Mouse (Mus musculus) right cerebral cortex, postnatal 36 days (tissue): ENCODE data around the gene Gpr156.

Experiments
- DNase-seq, 2 experiments: peaks; one replicate each; pipeline ENCODE4 v3.0.0; 2022; ENCODE audit warnings: low spot score in 2 of 2, mixed read lengths in 1 of 2

The Gpr156 gene

DNA sequence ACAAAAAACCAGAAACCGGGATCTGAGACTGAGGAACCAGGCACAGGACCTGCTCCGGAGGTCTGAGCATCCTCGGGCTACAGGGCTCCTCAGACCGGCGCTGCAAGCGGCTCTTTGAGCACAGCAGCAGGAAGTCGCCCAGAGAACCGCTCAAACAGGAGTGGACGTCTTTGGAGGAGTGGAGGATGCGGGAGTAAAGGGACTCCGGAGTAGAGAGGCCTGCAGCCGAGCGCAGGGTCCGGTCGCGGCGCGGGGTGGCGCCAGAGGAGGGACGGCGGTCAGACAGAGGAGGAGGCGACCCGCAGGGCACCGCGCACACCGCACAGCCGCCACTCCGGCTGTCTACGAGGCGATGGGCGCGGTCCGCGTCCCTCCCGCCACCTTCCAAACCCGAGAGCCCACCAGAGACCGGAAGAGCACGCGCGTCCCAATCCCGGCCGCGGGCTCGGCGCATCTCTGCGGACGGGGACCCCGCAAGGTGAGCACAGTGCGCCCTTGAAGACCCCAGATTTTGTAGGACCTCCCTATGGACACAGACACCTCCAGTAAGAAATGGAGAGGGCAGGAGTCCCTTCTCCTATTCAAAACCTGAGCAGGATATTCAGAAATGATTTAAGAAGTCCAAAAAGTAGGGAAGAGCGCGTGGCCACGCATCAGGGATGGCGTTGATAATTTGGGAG is at the start of gene Gpr156:
Gene Gpr156 (plus strand): TSS at position 359 of the 680 bp plus-strand sequence.
- DNase-seq: no peak

DNA sequence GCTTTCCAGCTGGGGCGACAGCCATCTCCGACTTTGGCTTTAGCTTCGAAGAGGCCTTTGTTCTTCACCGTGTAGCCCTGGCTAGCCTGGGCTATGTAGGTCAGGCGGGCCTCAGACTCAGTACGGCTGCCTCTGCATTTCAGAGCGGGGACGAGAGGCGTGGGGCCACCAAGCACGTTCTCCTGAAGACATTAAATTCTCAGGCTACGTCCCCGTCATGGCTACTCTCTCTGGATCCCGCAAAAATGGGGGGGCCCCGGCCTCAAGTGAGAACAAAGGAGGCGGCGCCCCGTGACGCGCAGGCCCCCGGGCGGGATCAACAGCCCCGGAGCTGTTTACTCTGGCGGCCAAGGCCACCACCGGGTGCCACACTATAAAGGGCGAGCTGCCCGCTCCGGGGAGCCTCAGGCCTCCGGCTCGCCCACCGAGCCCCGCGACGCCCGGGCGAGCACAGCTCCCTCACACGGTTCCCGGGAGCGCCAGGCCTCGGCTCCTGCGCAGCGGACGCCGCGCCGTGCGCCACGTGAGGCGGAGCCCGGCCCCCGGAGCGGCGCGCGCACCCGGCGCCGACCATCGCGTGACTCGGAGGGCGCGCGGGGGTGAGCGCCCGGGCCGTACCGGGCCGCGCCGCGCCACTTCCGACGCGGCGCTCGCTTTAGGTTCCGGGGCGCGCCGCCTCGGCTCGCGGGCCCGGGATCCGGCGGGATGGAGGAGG is 48.3 kb upstream of the Gpr156 start, which contains the start of gene Lrrc58:
Gene Lrrc58 (plus strand): TSS at position 599 of the 715 bp plus-strand sequence.
- DNase-seq: peak; percentile 75 to 77

- DNase-seq: peak; percentile 24 to 36
Measured at GRCm38 (mm10) chr16:37868506-37869469, 47.5 kb upstream of the Gpr156 start.

- DNase-seq: no peak
Measured at GRCm38 (mm10) chr16:37869470-37870231, 46.6 kb upstream of the Gpr156 start.

GRCm38 (mm10) chr16:37871112-37871715 is 45.1 kb upstream of the Gpr156 start:
- DNase-seq: peak; percentile 57 to 78

DNA sequence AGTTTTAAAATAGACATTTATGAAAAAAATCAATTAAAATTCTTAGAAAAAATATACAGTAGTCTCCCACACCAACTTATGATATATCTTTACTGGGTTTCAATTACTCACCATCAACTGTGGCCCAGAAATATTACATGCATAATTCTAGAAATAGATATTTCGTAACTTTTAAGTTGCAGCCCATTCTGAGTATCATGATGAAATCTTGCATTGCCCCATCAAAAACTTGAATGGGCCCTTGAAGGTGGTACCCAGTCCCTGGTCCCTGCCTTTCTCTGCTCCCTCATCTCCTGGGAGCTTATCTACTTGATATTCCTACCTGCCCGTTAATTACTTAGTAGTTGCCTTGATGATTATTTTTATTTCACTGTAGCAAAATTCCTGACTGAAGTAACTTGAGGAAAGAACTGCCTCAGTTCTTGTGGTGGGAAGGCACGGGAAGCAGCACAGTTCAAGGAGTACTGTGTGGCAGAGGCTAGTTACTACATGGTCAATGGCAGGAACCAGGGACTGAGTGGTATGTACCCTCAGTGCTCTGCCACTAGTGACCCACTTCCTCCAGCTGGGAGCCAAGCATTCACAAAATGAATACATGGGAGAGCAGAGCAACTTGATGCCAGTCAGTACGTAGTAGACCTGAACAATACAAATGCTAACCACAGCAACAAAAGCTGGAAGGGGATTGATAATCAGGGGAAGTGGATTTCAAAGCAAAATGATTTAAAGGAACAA is 41.6 kb upstream of the Gpr156 start:
- no peak for DNase-seq

DNA sequence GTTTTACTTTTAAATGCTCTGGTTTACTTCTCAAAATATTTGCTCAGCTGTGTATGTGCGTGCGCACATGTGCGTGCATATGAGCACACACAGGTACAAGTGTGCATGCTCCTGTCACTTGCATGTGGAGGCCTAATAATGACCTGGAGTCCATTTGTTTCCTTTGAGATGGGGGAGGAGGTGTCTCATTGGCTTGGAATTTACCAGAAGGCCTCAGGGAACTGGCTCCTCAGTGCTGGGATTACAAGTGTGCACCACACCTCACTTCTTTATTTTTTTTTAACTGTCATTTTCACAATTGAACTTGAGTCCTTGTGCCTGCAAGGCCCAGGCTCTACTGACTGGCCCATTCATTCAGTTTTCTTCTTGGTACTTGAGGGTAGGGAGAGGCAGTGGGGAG is 38.9 kb upstream of the Gpr156 start:
- DNase-seq: no peak

DNA sequence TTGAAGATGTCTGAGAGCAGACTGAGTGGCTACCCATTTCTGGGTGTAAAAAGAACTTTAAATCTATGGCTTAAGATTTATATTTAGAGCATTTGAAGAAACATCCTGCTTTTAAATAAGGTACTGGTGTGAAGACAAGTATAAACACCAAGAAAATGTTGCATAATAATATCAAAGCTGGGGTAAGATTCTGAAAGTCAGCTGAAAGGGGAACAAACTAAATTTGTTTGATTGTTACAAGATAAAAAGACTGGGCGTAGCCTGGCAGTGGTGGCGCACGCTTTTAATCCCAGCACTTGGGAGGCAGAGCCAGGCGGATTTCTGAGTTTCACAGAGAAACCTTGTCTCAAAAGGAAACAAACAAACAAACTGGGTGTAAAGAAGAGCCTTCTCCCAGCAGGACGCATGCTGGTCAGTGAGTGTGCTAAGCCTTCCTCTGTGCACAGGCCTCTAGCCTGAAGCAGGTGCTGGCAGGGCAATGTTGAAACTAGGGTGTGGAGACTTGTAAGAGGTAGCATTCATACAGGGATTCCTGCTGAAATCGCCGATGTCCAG is 37.3 kb upstream of the Gpr156 start:
- DNase-seq: no peak

- DNase-seq: no peak
Measured at GRCm38 (mm10) chr16:37879750-37880419, 36.4 kb upstream of the Gpr156 start.

- DNase-seq: no peak
Measured at GRCm38 (mm10) chr16:37881168-37881567, 35.1 kb upstream of the Gpr156 start.

DNA sequence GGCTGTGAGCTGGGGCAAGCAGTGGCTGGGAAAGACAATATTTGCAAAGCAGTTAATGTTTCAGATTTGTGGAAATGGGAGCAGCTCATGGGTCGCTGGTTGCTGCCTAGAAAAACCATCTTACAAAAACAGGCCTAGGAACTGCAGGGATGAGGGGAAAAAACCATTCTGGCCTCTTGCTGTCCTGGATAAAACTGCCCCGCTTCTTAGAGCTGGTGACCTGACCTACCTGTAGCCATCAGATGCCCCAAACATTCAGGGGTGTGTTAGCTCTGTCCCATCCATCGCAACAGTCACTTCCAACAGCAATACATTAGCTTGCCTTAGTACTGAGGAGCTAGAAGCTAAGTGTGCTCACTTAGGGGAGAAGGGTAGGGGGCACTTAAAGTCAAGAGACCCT is 27.3 kb upstream of the Gpr156 start:
- no peak for DNase-seq

DNA sequence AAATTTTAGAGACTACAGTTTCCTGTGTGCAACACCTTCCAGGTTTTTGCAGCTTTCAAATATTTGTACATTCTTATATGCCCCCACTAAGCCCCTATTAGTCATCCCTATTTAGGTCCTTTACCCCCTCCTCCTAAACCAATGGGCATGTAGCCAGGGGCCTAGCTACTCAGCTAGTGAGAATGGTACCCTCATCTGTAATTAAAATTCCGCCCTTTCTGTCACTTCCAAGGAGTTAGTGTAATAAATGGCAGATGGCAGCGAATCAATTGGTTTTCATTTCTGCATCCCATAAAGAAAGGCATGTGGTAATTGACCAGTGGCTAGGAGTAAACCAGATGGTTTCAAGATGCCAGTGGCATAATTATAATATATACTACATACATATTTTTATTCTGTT is 23.6 kb upstream of the Gpr156 start:
- no peak for DNase-seq

DNA sequence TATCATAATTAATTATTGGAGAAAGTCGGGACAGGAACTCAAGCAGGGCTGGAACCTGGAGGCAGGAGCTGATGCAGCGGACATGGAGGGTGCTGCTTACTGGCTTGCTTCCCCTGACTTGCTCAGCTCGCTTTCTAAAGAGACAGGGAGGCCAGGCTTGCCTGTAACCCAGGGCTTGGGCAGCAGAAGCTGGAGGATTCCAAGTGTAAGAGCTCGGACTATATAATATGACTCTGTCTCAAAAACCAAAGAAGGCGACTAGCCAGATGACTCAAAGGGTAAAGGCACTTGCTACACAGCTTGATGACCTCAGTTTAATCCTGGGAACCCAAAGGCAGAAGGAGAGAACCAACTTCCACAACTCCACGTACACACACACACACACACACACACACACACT is 22.9 kb upstream of the Gpr156 start:
- no peak for DNase-seq

DNA sequence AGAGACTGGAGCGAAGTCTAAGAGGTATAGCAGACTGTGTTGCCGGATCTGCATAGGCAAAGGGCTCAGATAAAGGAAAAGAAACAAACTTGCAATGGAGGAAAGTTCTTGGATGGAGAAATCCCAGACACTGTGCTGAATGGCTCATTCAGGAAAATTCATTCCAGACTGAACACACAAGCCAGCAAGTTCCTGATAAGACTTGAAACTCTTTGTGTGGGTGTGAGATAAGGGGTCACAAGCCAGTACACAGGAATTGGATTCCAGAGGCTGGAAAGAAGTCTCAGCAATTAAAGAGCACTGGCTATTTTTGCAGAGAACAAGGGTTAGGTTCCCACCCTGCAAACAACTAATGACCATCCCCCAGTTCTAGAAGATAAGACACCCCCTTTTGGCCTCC is 22.4 kb upstream of the Gpr156 start:
- no peak for DNase-seq

GRCm38 (mm10) chr16:37898790-37899189 is 17.5 kb upstream of the Gpr156 start:
- no peak for DNase-seq

DNA sequence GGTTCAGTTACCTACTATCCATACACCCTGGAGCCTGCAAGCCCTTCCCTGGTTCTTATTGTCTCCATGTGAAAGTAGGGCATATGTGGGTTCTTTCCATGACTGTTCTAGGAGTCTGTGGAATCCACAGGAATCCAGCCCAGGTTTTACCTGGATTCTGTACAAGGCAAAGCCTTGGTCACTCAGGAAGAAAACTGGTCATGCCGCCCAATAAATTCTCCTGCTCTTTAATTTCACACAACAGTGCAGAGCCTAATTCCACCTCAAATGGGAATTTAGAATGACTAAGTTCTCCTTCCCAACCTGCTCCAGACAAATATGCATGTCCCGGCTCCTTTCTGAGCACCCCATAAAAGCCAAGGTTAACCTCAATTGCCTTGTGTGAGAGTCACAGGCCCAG is 16.9 kb upstream of the Gpr156 start:
- DNase-seq: no peak

- DNase-seq: no peak
Measured at GRCm38 (mm10) chr16:37901318-37901717, 15.0 kb upstream of the Gpr156 start.

DNA sequence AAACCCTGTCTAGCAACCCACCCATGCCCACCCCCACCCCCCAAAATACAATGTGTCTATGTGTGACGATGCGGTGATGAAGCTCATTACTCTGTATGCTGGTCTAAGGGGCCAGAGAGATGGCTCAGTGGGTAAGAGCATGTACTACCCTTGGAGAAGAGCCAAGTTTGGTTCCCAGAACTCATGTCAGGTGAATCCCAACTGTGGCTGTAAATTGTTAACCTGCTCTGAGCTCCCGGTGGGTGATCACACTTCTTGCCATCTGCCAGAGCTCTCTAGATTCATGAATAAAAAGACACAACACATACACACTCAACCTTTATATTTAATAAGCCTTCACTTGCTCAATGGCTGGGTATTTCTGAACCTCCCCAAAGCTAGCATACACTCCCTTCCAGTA is 9.8 kb upstream of the Gpr156 start:
- no peak for DNase-seq

DNA sequence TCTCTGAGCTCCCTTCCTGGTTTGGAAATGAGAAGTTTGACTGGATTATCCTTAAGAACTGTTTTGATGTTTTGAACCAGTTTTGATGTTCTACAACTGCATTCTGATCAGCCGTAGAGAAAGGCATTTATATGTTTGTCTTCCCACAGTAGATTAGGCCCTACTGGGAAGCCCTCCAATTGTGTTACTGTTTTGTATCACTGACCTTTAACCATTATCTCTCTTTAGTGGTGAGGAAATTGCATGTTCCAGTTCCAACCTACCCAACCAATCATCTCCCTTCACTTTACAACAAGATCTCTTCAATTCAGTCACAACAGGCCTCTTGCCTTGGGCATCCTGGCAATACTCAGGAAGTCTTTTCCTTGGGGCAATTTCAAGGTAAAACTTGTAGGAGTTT is 5.2 kb upstream of the Gpr156 start:
- DNase-seq: no peak
